In genomic region chrX:103393841-103394240, GRCm38 (mm10) we compare ENCODE assay signal across 20 mouse cellular contexts. TPM values are rescaled to one million over a fixed set of nuclear protein-coding genes. Genes with fewer than 3 reads are reported as not detected.
"Had no signal": no experiment of that assay in that cellular context is flagged by ENCODE, and none has a peak within 500 bp of the region (broad histone marks: within the 10 kb centered on the region; RNA-seq: fewer than 3 reads in every experiment).

No protein-coding gene starts in this region.

- ATAC-seq: intestine, postnatal 0 days; liver, postnatal 0 days; midbrain, embryonic 13.5 days had no signal

- DNase-seq: kidney, adult 9 months; kidney, postnatal 36 days; liver; liver, embryonic 13.5 days; liver, postnatal 0 days; lung, postnatal 14 days; right cerebral cortex, postnatal 14 days; thymus, adult 18-20 months; thymus, postnatal 36 days had no signal

RNA-seq across cellular contexts. Expression of gene Tsx, which starts 20.4 kb away (rescaled TPM):
- total RNA-seq: layer of hippocampus, adult 2 months; monocyte, adult 5-6 weeks had no signal
- polyA plus RNA-seq: liver, embryonic 13.5 days; liver, postnatal 0 days; stomach, postnatal 0 days had no signal

RNA-seq across cellular contexts. Expression of gene Gm26992, which starts 28.0 kb away (rescaled TPM):
- total RNA-seq: layer of hippocampus, adult 2 months; layer of hippocampus, postnatal 10 days; monocyte, adult 5-6 weeks had no signal
- polyA plus RNA-seq: intestine, postnatal 0 days; kidney, postnatal 0 days; limb, embryonic 12.5 days; liver, embryonic 13.5 days; liver, postnatal 0 days; lung, embryonic 15.5 days; midbrain, embryonic 13.5 days; neural tube, embryonic 14.5 days; small intestine, adult 2 months; stomach, postnatal 0 days had no signal
